Mouse (Mus musculus) spleen, adult 2 months (tissue): ENCODE results near the gene Fermt2. TPM values are rescaled to one million over a fixed set of nuclear protein-coding genes. Genes with fewer than 3 reads are reported as not detected.
A peak's percentile ranks its signal among the peaks of the same experiment; 100 is the strongest.

Experiments used
- DNase-seq, 2 experiments: peaks; one replicate each; pipeline versions ENCODE4 v3.0.0 to v3.0.0-alpha.2; 2012 to 2021; ENCODE audit warnings: low spot score in 2 of 2, low read depth in 1 of 2
- H3K27ac ChIP-seq: fragments of 200-500 bp; 2 replicates; pipeline ENCODE4 v1.5.1; 2012; ENCODE audit warnings: low read length, inconsistent platforms; ENCODE audit not compliant: insufficient read depth
- H3K27me3 ChIP-seq: fragments of 200-500 bp; 2 replicates; pipeline ENCODE4 v1.6.1; 2012; ENCODE audit warnings: mild to moderate bottlenecking, moderate library complexity, low read length, inconsistent platforms; ENCODE audit not compliant: control insufficient read depth, insufficient read depth
- H3K36me3 ChIP-seq: fragments of 200-500 bp; 2 replicates; pipeline ENCODE4 v1.6.1; 2012; ENCODE audit warnings: mild to moderate bottlenecking, low read length, inconsistent platforms; ENCODE audit not compliant: control insufficient read depth, insufficient read depth
- H3K4me1 ChIP-seq: fragments of 200-500 bp; 2 replicates; pipeline ENCODE4 v1.6.1; 2011; ENCODE audit warnings: inconsistent platforms; ENCODE audit not compliant: control insufficient read depth, insufficient read depth, insufficient read length
- H3K4me3 ChIP-seq: fragments of 200-500 bp; 2 replicates; pipeline ENCODE4 v1.5.1; 2011; ENCODE audit warnings: mild to moderate bottlenecking, inconsistent platforms; ENCODE audit not compliant: insufficient read depth, insufficient read length; ENCODE audit errors: extremely low read depth
- CTCF ChIP-seq: fragments of 200-500 bp; IDR thresholded peaks from 2 replicates; pipeline ENCODE4 v1.5.1; 2011; ENCODE audit warnings: mild to moderate bottlenecking, inconsistent platforms; ENCODE audit not compliant: insufficient read depth, insufficient read length, insufficient replicate concordance; ENCODE audit errors: extremely low read depth
- POLR2A ChIP-seq: fragments of 200-500 bp; IDR thresholded peaks from 2 replicates; pipeline ENCODE4 v1.6.1; 2011; ENCODE audit warnings: low read depth, low read length, inconsistent platforms
- WGBS: fragments of 180-500 bp; shearing (Covaris S2); methylation state at CpG from one replicate; pipeline ENCODE4 v1.1.7; 2018; 5-methylcytosine and 5-hydroxymethylcytosine counted together
- polyA plus RNA-seq: library from polyadenylated mRNA; depleted of rRNA; stranded (reverse); fragments of >200 nt; gene quantifications from 2 replicates; pipeline ENCODE4 v1.2.3, GENCODE M21; 2012

The Fermt2 gene
- polyA plus RNA-seq, 1 experiment, result 7.9 TPM

DNA sequence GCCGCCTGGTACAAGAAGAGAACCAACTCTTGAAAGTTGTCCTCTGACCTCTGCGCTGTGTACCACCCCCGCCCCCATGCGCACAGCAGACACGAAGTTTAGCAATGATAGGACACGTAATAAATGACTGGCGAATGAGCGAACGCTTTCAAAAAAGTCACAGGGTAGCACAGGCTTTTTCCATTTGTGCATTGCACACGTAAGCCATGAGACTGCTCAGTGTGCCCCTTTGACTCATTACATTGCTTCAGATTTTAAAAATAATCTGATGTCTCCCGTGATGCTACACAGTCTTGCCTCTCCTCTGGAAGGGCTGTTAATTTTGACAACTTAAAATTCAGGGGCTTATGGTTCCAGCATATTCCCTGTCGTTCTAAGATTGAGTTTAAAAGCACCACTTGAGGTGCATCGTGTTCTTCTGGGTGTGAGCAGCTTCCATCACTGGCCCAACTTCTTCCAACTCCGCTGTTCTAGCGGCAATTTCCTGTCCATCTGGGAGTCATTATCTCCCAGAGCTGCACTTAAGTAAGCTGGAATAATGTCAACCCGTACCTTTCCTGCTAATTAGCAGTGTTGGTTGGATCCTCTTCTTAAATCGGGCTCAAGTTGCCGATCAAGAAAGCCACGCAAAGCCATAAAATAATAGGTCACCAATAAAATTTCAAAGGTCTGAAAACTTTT is 91.5 kb downstream of the Fermt2 start:
- H3K27ac ChIP-seq, result no peak overlapping the region
- no peak for DNase-seq

DNA sequence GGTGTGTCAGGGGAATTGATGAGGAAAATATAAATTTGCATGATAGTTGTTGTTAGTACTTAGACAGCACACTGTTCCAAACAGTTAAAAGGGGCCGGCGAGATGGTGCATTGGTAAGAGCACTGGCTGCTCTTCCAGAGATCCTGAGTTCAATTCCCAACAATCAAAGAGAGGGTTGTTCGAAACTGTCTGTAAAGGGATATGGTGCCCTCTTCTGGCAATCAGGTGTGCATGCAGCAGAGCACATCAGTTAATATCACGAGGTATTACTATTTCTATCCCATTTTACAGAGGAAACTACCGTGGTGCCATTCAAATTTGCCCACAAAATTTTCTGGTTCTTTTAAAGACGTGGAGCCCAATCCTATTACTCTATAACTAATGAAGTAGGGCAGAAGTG is 95.7 kb downstream of the Fermt2 start:
- no peaks in the 10 kb centered on the region for H3K27me3 ChIP-seq
- no peak overlapping the region for H3K27ac ChIP-seq
- no peak overlapping the region for H3K4me3 ChIP-seq
- no peak for DNase-seq
- 70% methylated on average over 6 of the region's 6 CpGs for WGBS
- H3K4me1 ChIP-seq, result no peaks in the 10 kb centered on the region
- no peaks in the 10 kb centered on the region for H3K36me3 ChIP-seq
- TF ChIP-seq POLR2A (no peak), CTCF (no peak)

More for the DNA sequence above, 91.5 kb downstream of the Fermt2 start:
- TF ChIP-seq POLR2A (no peak), CTCF (no peak)
- Histone ChIP-seq H3K4me3 (no peak overlapping the region), H3K36me3 (no peaks in the 10 kb centered on the region), H3K4me1 (no peaks in the 10 kb centered on the region), H3K27me3 (no peaks in the 10 kb centered on the region)
- WGBS, result 74% methylated on average over 19 of the region's 19 CpGs

DNA sequence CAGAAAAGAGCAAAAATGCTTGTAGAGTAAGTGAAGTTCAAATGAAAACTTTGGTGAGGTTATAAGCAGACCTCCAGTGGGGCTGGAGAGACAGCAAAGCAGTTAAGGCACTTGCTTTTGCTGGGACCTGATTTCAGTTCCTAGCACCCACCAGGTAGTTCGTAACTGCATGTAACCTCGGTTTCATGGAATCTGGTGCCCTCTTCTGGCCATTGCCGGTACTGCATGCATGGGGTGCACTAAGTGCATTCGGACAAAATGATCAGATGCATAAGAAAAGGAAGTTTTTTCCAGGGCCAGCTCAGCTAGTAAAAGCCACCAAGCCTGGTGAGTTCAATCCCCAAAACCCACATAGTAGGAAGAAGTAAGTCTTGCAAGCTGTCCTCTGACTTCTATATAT is 97.9 kb downstream of the Fermt2 start:
- peak; percentile 15; the same call in 1 of the 2 replicates for TF ChIP-seq CTCF
- TF ChIP-seq POLR2A, result no peak
- no peaks in the 10 kb centered on the region for H3K36me3 ChIP-seq
- DNase-seq, result no peak
- no peak overlapping the region for H3K4me3 ChIP-seq
- no peaks in the 10 kb centered on the region for H3K4me1 ChIP-seq
- WGBS, result 71% methylated on average over 4 of the region's 4 CpGs
- no peak overlapping the region for H3K27ac ChIP-seq
- no peaks in the 10 kb centered on the region for H3K27me3 ChIP-seq

DNA sequence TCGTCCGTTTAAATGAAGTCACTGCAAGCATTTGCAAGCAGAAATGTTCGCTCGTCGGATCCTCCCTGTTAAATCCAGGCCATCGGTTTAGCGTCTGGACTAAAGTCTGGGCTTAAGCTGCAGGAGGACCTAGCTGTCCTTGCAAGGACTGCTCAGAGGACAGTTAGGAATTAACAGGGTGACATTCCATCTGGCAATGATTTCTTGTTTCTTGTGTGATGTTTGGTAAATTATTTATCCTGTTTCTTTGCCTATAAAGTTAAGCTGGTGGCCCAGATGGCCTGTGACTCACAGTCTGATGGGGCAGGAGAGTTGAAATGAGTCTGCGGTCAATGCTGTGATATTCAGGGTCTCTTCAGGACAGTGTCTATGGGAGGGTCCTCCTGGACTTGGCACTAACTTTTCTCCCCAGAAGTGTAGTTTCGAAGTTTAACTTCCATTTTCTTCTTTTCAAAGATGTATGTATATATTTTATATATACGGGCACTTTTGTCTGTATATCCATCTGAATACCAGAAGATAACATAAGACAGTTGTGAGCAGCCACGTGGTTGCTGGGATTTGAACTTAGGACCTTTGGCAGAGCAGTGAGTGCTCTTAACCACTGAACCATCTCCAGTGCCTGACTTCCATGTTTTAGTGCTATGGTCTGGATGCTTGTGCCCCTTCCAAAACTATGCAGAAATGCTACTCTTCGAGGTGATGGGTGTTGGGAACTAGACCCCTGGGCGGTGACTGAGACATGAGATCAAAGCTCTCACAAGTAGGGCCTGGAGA is 99.7 kb downstream of the Fermt2 start:
- Histone ChIP-seq H3K36me3 (no peaks in the 10 kb centered on the region), H3K4me3 (no peak overlapping the region), H3K27ac (no peak overlapping the region), H3K4me1 (no peaks in the 10 kb centered on the region), H3K27me3 (no peaks in the 10 kb centered on the region)
- DNase-seq, result no peak
- WGBS, result 90% methylated on average over 13 of the region's 13 CpGs
- TF ChIP-seq CTCF, result no peak

DNA sequence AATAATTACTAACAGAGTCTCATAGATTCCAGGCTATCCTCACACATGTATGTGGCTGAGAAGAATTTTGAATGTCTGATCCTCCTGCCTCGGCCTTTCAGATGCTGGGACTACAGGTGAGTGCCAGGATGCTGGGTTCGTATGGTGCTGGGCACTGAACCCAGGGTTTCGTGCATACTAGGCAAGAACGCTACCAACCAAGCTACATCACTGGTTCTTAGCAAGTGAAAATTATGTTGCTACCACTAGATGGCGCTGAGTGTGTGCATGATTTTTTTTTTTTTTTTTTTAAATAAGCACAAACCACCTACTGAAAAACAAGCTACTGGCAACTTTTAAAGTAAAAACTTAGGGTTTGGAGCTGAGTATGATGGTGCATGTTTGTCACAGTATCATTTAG is 106.7 kb downstream of the Fermt2 start:
- no peaks in the 10 kb centered on the region for H3K4me1 ChIP-seq
- H3K27ac ChIP-seq, result no peak overlapping the region
- peak in 1 of 2 experiments; percentile 15 for DNase-seq
- WGBS, result 9% methylated on average over 5 of the region's 5 CpGs
- no peaks in the 10 kb centered on the region for H3K27me3 ChIP-seq
- no peaks in the 10 kb centered on the region for H3K36me3 ChIP-seq
- no peak for TF ChIP-seq CTCF
- TF ChIP-seq POLR2A, result no peak
- H3K4me3 ChIP-seq, result no peak overlapping the region

DNA sequence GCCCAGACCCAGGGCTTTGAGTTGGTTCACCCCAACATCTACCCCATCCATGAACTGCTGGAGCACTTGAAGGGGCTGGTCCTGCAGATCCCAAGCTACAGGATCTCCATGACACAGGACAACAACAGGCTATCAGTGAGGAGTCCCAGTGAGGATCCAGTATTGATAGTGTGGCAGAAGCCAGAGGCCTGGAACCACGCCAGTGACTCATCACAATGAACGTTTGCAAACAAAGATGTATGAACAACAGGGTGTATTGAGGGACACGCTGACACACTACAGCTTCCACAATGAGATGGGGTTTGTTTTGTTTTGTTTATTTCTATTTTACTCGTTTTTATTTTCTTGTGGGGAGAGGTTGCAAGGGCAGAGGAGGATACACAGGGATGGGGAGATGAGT is 107.5 kb downstream of the Fermt2 start:
- TF ChIP-seq POLR2A, result no peak
- TF ChIP-seq CTCF, result no peak
- no peaks in the 10 kb centered on the region for H3K27me3 ChIP-seq
- no peaks in the 10 kb centered on the region for H3K4me1 ChIP-seq
- no peak overlapping the region for H3K4me3 ChIP-seq
- WGBS, result 57% methylated on average over 4 of the region's 4 CpGs
- DNase-seq, result no peak
- no peak overlapping the region for H3K27ac ChIP-seq
- no peaks in the 10 kb centered on the region for H3K36me3 ChIP-seq

DNA sequence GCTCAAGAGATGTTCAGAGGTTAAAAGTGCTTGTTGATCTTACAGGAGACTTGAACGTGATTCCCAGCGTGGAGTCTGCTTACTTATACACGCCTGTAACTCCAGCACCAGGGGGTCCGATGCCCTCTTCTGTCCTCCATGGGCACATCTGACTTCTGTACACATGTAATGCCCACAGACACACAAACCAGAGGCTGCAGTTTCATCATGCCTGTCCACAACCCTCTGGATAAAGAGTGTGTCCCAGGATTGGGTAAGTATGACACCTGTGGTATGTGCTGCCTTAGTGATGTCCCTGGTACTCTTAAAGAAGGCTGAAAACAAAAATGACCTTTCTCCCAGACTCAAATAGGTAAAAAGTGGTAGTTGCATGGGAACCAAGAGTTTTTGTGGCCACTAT is 110.6 kb downstream of the Fermt2 start:
- H3K4me1 ChIP-seq, result no peaks in the 10 kb centered on the region
- no peaks in the 10 kb centered on the region for H3K27me3 ChIP-seq
- 81% methylated on average over 4 of the region's 4 CpGs for WGBS
- DNase-seq, result no peak
- H3K4me3 ChIP-seq, result no peak overlapping the region
- H3K27ac ChIP-seq, result no peak overlapping the region
- H3K36me3 ChIP-seq, result no peaks in the 10 kb centered on the region
- TF ChIP-seq POLR2A (no peak), CTCF (no peak)
